Mouse (Mus musculus) regulatory T cell (primary cell): Measurements from ENCODE around the gene Nup210.

Source experiments
- in situ Hi-C: fragments of 300-600 bp; cut with MboI, MseI; formaldehyde crosslinking; loops from one replicate; pipeline ENCODE4 v1.15.1; 2025; ENCODE audit warnings: high pct_unique_total_duplicates

The Nup210 gene

DNA sequence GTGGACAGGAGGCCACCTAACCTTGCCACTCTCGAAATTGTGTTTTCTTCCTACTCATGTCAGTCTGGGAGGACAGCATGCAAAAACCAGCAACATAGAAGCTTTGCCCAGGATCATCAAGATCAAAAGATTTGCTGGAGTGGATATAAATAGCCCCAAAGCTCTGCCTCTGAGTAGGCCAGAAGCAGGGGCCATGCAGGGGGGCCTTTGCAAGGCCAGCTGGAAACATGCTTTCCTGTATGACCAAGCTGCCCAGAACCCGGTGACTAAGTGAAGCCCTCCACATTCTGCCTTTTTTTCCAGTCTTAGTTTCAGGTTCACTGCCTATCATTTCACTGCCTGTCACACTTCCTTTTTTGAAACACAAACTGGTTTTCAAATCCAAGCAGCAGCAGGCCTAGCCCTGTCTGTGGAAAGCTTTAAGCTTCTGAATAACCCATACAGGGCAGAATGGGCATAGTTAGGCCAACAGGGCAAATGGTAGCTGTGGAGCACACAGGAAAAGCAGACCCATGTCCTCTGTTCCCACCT lies 147.2 kb downstream of the Nup210 start:
- in situ Hi-C loops = no loop called here
